Mouse (Mus musculus) intestine, embryonic 14.5 days (tissue): Measurements from ENCODE around the gene Rnd2. TPM values are rescaled to one million over a fixed set of nuclear protein-coding genes. Genes with fewer than 3 reads are reported as not detected.
"Not testable (repeated sequence)": the region's sequence is repeated elsewhere in the genome, so short reads cannot be mapped to it uniquely, and the experiment has no call there.

Experiments used
- ATAC-seq: fragments of 200-750 bp; cut with Nextera tagmentation; replicated peaks from 2 replicates; pipeline ENCODE4 v1.8.0; 2017; ENCODE audit warnings: low read depth, moderate number of reproducible peaks, moderate TSS enrichment, moderate library complexity; ENCODE audit not compliant: low FRiP score, low TSS enrichment
- DNase-seq: peaks from one replicate; pipeline ENCODE4 v3.0.0-alpha.2; 2018; ENCODE audit warnings: low spot score
- H3K27ac ChIP-seq: fragments of 300-500 bp; sonication (generic); 2 replicates; pipeline ENCODE4 v1.5.1; 2014; ENCODE audit warnings: low read depth, mild to moderate bottlenecking, control low read depth
- H3K27me3 ChIP-seq: fragments of 300-500 bp; sonication (generic); replicated peaks from 2 replicates; pipeline ENCODE4 v1.6.1; 2014; ENCODE audit warnings: low read length, control low read depth; ENCODE audit not compliant: control insufficient read depth, insufficient read depth
- H3K36me3 ChIP-seq: fragments of 300-500 bp; sonication (generic); 2 replicates; pipeline ENCODE4 v1.6.1; 2014; ENCODE audit warnings: low read length, control low read depth; ENCODE audit not compliant: control insufficient read depth, insufficient read depth
- H3K4me1 ChIP-seq: fragments of 300-500 bp; sonication (generic); replicated peaks from 2 replicates; pipeline ENCODE4 v1.6.1; 2014; ENCODE audit warnings: low read length, control low read depth, mixed read lengths; ENCODE audit not compliant: control insufficient read depth, insufficient read depth
- H3K4me2 ChIP-seq: fragments of 300-500 bp; sonication (generic); 2 replicates; pipeline ENCODE4 v1.6.1; 2014; ENCODE audit warnings: low read length
- H3K4me3 ChIP-seq: fragments of 300-500 bp; sonication (generic); 2 replicates; pipeline ENCODE4 v1.5.1; 2014; ENCODE audit warnings: low read depth, low read length, control low read depth, mixed read lengths
- H3K9ac ChIP-seq: fragments of 300-500 bp; sonication (generic); 2 replicates; pipeline ENCODE4 v1.6.1; 2014; ENCODE audit warnings: mild to moderate bottlenecking, low read length
- H3K9me3 ChIP-seq: fragments of 300-500 bp; sonication (generic); 2 replicates; pipeline ENCODE4 v1.6.1; 2016; ENCODE audit warnings: low read length, control low read depth; ENCODE audit not compliant: control insufficient read depth
- WGBS: fragments of 180-500 bp; shearing (Covaris S2); extraction: QIAGEN DNeasy Blood & Tissue Kit; methylation state at CpG from one replicate; pipeline ENCODE4 v1.1.7; 2014; 5-methylcytosine and 5-hydroxymethylcytosine counted together
- polyA plus RNA-seq: library from polyadenylated mRNA; unstranded; fragments of >200 nt; fragmentation: Nextera tagmentation; extraction: Ambion mirVana; gene quantifications from 2 replicates; pipeline ENCODE4 v1.2.1, GENCODE M21; 2014

Gene Rnd2
- polyA plus RNA-seq, 1 experiment from 2014 or later = 16.7 TPM

DNA sequence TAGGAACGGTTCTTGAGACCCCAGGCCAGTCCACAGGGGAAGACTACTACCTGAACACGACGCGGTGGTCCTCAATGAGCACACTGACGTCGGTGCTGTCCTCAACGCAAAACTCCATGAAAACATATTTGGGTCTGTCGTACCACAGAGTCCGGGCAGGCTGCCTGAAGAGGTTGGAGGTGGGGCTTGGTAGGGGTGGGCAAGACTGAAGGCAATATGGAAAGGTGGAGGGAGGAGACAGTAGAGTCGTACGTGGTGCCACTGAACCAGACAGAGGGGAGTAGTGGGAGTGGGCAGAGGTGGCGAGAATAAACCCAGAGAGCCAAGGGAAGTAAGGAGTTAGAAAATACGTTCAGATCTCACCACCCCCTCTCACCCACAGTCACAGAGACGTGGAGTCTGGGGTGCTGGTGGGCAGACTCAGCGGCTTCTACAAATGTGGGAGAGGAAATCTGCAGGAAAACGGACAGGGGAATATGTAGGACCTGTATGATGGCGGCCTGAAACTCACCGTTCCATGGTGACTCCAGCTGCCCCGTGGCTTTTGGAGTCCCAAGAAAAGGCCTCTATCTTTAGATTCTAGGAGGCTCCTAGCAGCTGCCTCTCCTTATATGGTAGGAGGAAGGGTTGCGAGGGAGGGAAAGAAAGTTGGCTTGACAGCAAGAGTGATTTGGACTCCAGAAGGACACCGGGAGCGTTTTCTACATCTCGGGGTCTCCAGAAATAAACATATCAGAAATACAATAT is 40.5 kb upstream of the Rnd2 start, which contains the start of gene Gm27029:
TSS of gene Gm27029 (minus strand) at position 692 of the 747 bp plus-strand sequence.
- H3K4me2 ChIP-seq = peak within 1 kb of the TSS; percentile 92
- 4% methylated on average over 23 of the region's 23 CpGs for WGBS
- H3K27ac ChIP-seq = peak within 1 kb of the TSS; percentile 79
- H3K9me3 ChIP-seq = no peaks in the 10 kb centered on the region
- peaks cover 4% of the 10 kb centered on the region; the same call in 1 of the 2 replicates for H3K36me3 ChIP-seq
- peak within 1 kb of the TSS; percentile 95 for H3K4me3 ChIP-seq
- DNase-seq (peak; percentile 62), ATAC-seq (peak; percentile 57)
- H3K27me3 ChIP-seq = no peaks in the 10 kb centered on the region
- peak within 1 kb of the TSS; percentile 74 for H3K9ac ChIP-seq
- peaks cover 18% of the 10 kb centered on the region for H3K4me1 ChIP-seq

DNA sequence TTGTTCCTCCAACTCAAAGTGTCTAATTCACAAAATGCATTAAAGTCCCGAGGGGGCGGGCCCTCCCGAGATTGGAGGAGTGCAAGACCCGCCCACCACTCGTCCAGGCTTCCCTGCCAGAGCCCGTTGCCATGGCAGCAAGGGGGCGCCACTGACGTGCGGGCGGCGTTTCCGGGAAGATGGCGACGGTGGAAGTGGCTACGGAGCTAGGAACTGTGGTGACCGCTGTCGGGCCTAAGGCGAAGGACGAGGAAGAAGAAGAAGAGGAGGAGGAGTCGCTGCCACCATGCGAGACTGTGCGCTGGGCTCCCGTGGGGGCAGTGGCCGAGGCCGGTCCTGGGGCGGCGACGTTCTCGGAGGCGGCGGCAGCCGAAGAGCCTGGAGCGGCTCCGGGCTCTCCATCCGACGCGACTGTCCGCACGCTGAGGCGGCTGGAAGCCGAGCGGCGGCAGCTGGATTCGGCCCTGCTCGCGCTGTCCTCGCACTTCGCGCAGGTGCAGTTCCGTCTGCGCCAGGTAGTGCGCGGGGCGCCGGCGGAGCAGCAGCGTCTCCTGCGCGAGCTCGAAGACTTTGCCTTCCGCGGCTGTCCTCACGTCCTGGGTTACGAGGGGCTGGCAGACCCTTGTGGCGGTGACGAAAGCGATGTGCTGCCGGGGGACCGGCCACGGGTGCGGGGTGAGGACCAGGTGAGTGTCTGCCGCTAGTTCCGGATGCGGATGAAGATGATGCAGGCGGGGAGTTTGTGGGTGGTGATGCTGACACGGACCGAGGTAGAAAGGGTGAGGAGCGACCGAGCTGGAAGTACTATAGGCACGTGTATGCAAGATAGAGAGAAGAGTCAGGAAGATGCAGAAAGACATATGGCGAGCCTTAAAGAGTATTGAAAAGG is 39.6 kb upstream of the Rnd2 start, which contains the start of the genes Rundc1 and Ptges3l:
TSS of gene Rundc1 (plus strand) at position 161 of the 889 bp plus-strand sequence.
TSS of gene Ptges3l (minus strand) at position 409 of the 889 bp plus-strand sequence.
- WGBS = under 1% methylated on average over 81 of the region's 81 CpGs
- peak; percentile 90 for ATAC-seq
- H3K4me2 ChIP-seq = peak within 1 kb of the TSS; percentile 92

DNA sequence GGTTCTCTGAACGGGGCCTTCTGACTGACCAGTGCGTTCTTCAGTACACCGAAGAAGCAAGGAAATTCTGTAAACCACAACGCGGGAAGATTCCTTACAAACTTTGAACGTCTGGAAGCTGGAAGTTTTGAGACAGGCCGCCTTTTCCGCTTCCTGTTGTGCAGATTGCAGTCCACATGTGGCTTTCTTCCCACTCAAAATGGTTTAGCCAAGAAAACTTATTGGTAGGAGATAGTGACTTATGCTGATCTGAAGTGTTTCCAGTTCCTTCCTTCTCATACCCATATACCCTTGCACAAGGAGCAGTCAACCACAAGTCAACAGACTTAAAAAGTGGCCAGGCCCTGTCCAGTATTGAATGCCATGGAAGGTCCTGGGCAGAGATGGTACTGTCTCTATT is 38.6 kb upstream of the Rnd2 start:
- WGBS = 63% methylated on average over 8 of the region's 8 CpGs
- DNase-seq = no peak
- H3K9ac ChIP-seq = peak overlapping the region; percentile 74

More for the DNA sequence above, 39.6 kb upstream of the Rnd2 start, which contains the start of the genes Rundc1 and Ptges3l:
- peak; percentile 99 for DNase-seq
- Histone ChIP-seq H3K4me3 (peak within 1 kb of the TSS; percentile 95), H3K27me3 (no peaks in the 10 kb centered on the region), H3K36me3 (peaks cover 13% of the 10 kb centered on the region), H3K9ac (peak within 1 kb of the TSS; percentile 74), H3K27ac (peak within 1 kb of the TSS; percentile 79), H3K4me1 (peaks cover 18% of the 10 kb centered on the region), H3K9me3 (no peaks in the 10 kb centered on the region)

DNA sequence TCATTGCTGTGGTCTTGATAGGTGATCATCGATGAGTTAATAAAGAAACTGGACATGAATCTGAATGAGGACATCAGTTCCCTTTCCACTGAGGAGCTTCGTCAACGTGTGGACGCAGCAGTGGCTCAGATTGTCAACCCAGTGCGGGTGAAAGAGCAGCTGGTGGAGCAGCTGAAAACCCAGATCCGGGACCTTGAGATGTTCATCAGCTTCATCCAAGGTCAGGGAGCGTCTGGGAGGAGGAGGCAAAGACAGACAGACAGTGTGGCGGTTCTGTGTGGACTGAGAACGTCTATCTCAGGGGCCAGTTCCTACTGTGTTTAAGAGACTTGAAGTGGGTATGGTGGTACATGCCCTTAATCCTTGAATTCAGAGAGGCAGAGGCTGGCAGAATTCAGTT is 33.5 kb upstream of the Rnd2 start:
- Histone ChIP-seq H3K4me2 (no peak overlapping the region), H3K36me3 (peaks cover 67% of the 10 kb centered on the region), H3K27me3 (no peaks in the 10 kb centered on the region), H3K4me1 (peaks cover 3% of the 10 kb centered on the region; the same call in 1 of the 2 replicates), H3K9ac (no peak overlapping the region), H3K4me3 (no peak overlapping the region), H3K27ac (no peak overlapping the region), H3K9me3 (no peaks in the 10 kb centered on the region)
- no peak for ATAC-seq
- DNase-seq = no peak
- 90% methylated on average over 9 of the region's 9 CpGs for WGBS

More for the DNA sequence above, 38.6 kb upstream of the Rnd2 start:
- peaks cover 18% of the 10 kb centered on the region for H3K4me1 ChIP-seq
- H3K9me3 ChIP-seq = no peaks in the 10 kb centered on the region
- H3K27ac ChIP-seq = no peak overlapping the region
- ATAC-seq = no peak
- H3K27me3 ChIP-seq = no peaks in the 10 kb centered on the region
- H3K4me2 ChIP-seq = peak overlapping the region; percentile 92
- H3K4me3 ChIP-seq = peak overlapping the region; percentile 95
- peaks cover 23% of the 10 kb centered on the region for H3K36me3 ChIP-seq

DNA sequence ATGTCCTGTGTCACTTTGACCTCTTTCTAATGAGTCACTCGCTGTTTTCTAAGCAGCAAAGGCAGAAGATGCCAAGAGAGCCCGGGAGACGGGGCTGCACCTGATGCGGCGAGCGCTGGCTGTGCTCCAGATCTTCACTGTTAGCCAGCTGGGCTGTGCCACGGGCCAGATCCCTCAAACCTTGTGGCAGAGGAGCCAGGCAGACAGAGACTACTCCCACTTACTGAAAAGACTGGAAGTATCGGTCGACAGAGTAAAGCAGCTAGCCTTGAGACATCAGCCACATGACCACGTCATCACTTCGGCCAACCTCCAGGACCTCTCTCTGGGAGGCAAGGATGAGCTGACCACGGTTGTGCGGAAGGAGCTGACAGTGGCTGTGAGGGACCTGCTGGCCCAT is 31.4 kb upstream of the Rnd2 start:
- H3K27me3 ChIP-seq = no peaks in the 10 kb centered on the region
- no peak for ATAC-seq
- 91% methylated on average over 13 of the region's 13 CpGs for WGBS
- H3K4me2 ChIP-seq = no peak overlapping the region
- H3K4me3 ChIP-seq = no peak overlapping the region
- H3K4me1 ChIP-seq = no peaks in the 10 kb centered on the region
- no peak overlapping the region for H3K9ac ChIP-seq
- H3K36me3 ChIP-seq = peaks cover 67% of the 10 kb centered on the region
- H3K9me3 ChIP-seq = no peaks in the 10 kb centered on the region
- DNase-seq = no peak
- no peak overlapping the region for H3K27ac ChIP-seq

DNA sequence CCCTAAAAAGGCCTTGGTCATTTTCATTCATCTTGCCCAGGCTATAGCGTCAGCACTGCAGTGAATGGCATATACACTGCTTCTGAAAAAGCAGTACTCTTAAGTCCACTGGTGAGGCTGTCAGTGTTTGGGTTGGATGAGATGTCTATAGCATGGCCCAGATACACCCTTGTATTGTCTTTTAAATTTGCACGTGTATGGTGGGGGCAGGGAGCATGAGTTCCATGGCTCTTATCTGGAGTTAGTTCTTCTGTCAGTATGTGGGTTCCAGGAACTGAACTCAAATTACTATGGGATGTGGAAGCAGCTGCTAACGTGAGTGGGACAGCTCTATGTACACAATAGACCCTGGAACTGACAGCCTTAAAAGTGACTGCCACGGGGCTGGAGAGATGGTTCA is 29.0 kb upstream of the Rnd2 start:
- H3K27me3 ChIP-seq = no peaks in the 10 kb centered on the region
- H3K9me3 ChIP-seq = no peaks in the 10 kb centered on the region
- no peak overlapping the region for H3K27ac ChIP-seq
- no peak overlapping the region for H3K4me2 ChIP-seq
- DNase-seq (no peak), ATAC-seq (no peak)
- 75% methylated on average over 4 of the region's 4 CpGs for WGBS
- no peak overlapping the region for H3K4me3 ChIP-seq
- H3K4me1 ChIP-seq = no peaks in the 10 kb centered on the region
- H3K9ac ChIP-seq = no peak overlapping the region
- peaks cover 48% of the 10 kb centered on the region for H3K36me3 ChIP-seq

DNA sequence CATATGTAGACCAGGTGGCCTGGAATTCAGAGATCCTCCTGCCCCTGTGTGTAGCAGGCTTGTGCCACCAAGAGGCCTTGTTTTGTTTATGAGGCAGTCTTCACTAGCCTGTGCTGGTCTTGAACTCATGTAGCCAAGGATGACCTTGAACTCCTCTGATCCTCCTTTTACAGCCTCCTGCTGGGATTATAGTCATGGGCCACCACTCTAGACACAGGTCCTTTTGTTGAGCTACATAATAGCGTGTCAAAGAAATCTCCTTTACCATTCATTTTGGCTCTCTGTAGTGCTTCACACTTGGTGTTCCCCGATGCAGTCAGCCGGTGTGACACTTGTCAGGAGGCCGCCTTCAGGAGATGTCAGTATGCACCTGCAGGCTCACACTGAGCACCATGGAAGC is 27.9 kb upstream of the Rnd2 start:
- H3K4me1 ChIP-seq = no peaks in the 10 kb centered on the region
- no peak for DNase-seq
- H3K4me2 ChIP-seq = no peak overlapping the region
- no peak overlapping the region for H3K27ac ChIP-seq
- no peak overlapping the region for H3K4me3 ChIP-seq
- ATAC-seq = no peak
- H3K36me3 ChIP-seq = peaks cover 37% of the 10 kb centered on the region
- no peak overlapping the region for H3K9ac ChIP-seq
- no peaks in the 10 kb centered on the region for H3K9me3 ChIP-seq
- no peaks in the 10 kb centered on the region for H3K27me3 ChIP-seq
- WGBS = 82% methylated on average over 4 of the region's 4 CpGs

DNA sequence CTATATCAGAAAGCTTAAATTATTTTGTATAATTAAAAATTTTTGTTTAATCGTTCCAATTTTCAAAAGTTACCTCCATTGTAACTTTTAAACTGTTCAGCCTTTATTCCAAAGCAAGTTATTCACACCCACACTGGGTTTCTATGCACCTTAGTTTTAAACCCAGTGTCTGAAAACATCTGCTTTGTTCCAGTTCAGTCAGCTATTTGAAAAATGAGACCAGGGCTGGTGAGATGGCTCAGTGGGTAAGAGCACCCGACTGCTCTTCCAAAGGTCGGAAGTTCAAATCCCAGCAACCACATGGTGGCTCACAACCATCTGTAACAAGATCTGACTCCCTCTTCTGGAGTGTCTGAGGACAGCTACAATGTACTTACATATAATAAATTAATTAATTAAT is 26.8 kb upstream of the Rnd2 start:
- H3K4me2 ChIP-seq, H3K9me3 ChIP-seq, ATAC-seq, H3K9ac ChIP-seq, H3K27ac ChIP-seq, H3K27me3 ChIP-seq, H3K4me1 ChIP-seq, H3K4me3 ChIP-seq, DNase-seq: not testable (repeated sequence)
- H3K36me3 ChIP-seq = peaks cover 27% of the 10 kb centered on the region
- 52% methylated on average over 3 of the region's 3 CpGs for WGBS
